In genomic region chr9:32620446-32620845, GRCm38 (mm10) we compare ENCODE assay signal across 29 mouse cellular contexts. TPM values are rescaled to one million over a fixed set of nuclear protein-coding genes. Genes with fewer than 3 reads are reported as not detected.
DNase-seq lines count a peak whose midpoint lies in the region.
"Had no signal": no experiment of that assay in that cellular context is flagged by ENCODE, and none has a peak within 500 bp of the region (broad histone marks: within the 10 kb centered on the region; RNA-seq: fewer than 3 reads in every experiment).

No protein-coding gene starts in this region.

- H3K27ac ChIP-seq in forebrain, embryonic 10.5 days: no peak overlapping the region
- H3K27ac ChIP-seq: heart, embryonic 13.5 days; hindbrain, embryonic 10.5 days; hindbrain, embryonic 15.5 days; intestine, embryonic 15.5 days; limb, embryonic 13.5 days; midbrain, embryonic 12.5 days; neural tube, embryonic 13.5 days; stomach, postnatal 0 days had no signal

- DNase-seq in CD4-positive helper T cell, adult 2 months (ENCODE audit: low read depth, low spot score): peak; percentile 84
- peak; percentile 81 for DNase-seq in CD4-positive, CD25-positive, alpha-beta regulatory T cell, adult 2 months (ENCODE audit: low read depth, low spot score)
- DNase-seq in brain, adult 2 months (ENCODE audit: low read depth, low spot score): peak; percentile 10
- peak; percentile 45 to 69 for DNase-seq in thymus, postnatal 36 days
- DNase-seq in adrenal gland, adult 18-20 months (ENCODE audit: low spot score in 2 of 2): no peak
- DNase-seq in forebrain, embryonic 10.5 days (ENCODE audit: extremely low spot score, low spot score): no peak
- DNase-seq: adrenal gland, postnatal 10 days; B cell, adult 2 months; cerebellum, adult 11 months; cerebellum, adult 9-10 months; cerebellum, postnatal 36 days; gastrocnemius, postnatal 25 days; heart, adult 18-20 months; heart, postnatal 10 days; kidney, adult 2 months; kidney, postnatal 36 days; lung, postnatal 4 days; right cerebral cortex, postnatal 25 days; spleen, adult 18-20 months had no signal

- H3K9me3 ChIP-seq in forebrain, embryonic 10.5 days: no peaks in the 10 kb centered on the region
- H3K9me3 ChIP-seq: heart, embryonic 13.5 days; hindbrain, embryonic 10.5 days; hindbrain, embryonic 15.5 days; intestine, embryonic 15.5 days; limb, embryonic 13.5 days; megakaryocyte, embryonic 14.5 days; midbrain, embryonic 12.5 days; neural tube, embryonic 13.5 days had no signal

- H3K27me3 ChIP-seq in forebrain, embryonic 10.5 days (ENCODE audit: poor library complexity, severe bottlenecking): peaks cover 49% of the 10 kb centered on the region
- H3K27me3 ChIP-seq: intestine, embryonic 15.5 days had no signal

- no peak overlapping the region for H3K4me3 ChIP-seq in forebrain, embryonic 10.5 days
- H3K4me3 ChIP-seq: heart, embryonic 13.5 days; hindbrain, embryonic 10.5 days; hindbrain, embryonic 15.5 days; intestine, embryonic 15.5 days; limb, embryonic 13.5 days; megakaryocyte, embryonic 14.5 days; midbrain, embryonic 12.5 days; myocyte; neural tube, embryonic 13.5 days had no signal

- WGBS in forebrain, embryonic 10.5 days: 96% methylated on average over 3 of the region's 3 CpGs

- peaks cover 3% of the 10 kb centered on the region for H3K4me1 ChIP-seq in forebrain, embryonic 10.5 days
- H3K4me1 ChIP-seq: hindbrain, embryonic 15.5 days; intestine, embryonic 15.5 days; neural tube, embryonic 13.5 days had no signal

- H3K36me3 ChIP-seq in forebrain, embryonic 10.5 days (replicated peaks): no peaks in the 10 kb centered on the region
- H3K36me3 ChIP-seq: heart, embryonic 13.5 days; hindbrain, embryonic 10.5 days; hindbrain, embryonic 15.5 days; intestine, embryonic 15.5 days; limb, embryonic 13.5 days; midbrain, embryonic 12.5 days; neural tube, embryonic 13.5 days had no signal

RNA-seq across cellular contexts. Expression of gene Ets1, which starts 15.6 kb away (rescaled TPM):
- 10 to 100 TPM; 22.2 to 24.6 TPM for total RNA-seq in adrenal gland, adult 18-20 months (2021)
- polyA plus RNA-seq in forebrain, embryonic 10.5 days (2016; fragmentation: Nextera tagmentation; extraction: Ambion mirVana): 27.3 and 28.1 TPM in 2 replicates

Comparison
In these comparisons a context has a peak if more than half of its experiments do, and no peak if none do; other contexts are left out.
1. DNase-seq: peak in CD4-positive helper T cell, adult 2 months (single experiment), CD4-positive, CD25-positive, alpha-beta regulatory T cell, adult 2 months (single experiment), brain, adult 2 months (single experiment) and thymus, postnatal 36 days (2 of 2); none in adrenal gland, adult 18-20 months (0 of 2) and forebrain, embryonic 10.5 days (single experiment).